Mouse (Mus musculus) C2C12 (cell line): ENCODE results near the gene Gse1.

Experiments
- CEBPB ChIP-seq: IDR thresholded peaks from one replicate; pipeline ENCODE4 v1.6.1; 2011; ENCODE audit warnings: low read depth, mild to moderate bottlenecking, control low read depth, moderate library complexity
- CTCF ChIP-seq: IDR thresholded peaks from one replicate; pipeline ENCODE4 v1.5.1; 2011; ENCODE audit not compliant: control insufficient read depth, insufficient read depth, insufficient read length
- FOSL1 ChIP-seq: IDR thresholded peaks from one replicate; pipeline ENCODE4 v1.8.0; 2011; ENCODE audit warnings: mild to moderate bottlenecking, low read length; ENCODE audit not compliant: poor library complexity, insufficient read depth, severe bottlenecking
- MYOD1 ChIP-seq: IDR thresholded peaks from one replicate; pipeline ENCODE4 v1.6.1; 2011; ENCODE audit warnings: low read depth; ENCODE audit not compliant: control insufficient read depth, insufficient read length
- MYOG ChIP-seq: IDR thresholded peaks from one replicate; pipeline ENCODE4 v1.6.1; 2011; ENCODE audit not compliant: control insufficient read depth, insufficient read length; ENCODE audit errors: extremely low read depth
- USF1 ChIP-seq: IDR thresholded peaks from one replicate; pipeline ENCODE4 v1.6.1; 2011; ENCODE audit warnings: low read depth, mild to moderate bottlenecking, control low read depth, moderate library complexity

DNA sequence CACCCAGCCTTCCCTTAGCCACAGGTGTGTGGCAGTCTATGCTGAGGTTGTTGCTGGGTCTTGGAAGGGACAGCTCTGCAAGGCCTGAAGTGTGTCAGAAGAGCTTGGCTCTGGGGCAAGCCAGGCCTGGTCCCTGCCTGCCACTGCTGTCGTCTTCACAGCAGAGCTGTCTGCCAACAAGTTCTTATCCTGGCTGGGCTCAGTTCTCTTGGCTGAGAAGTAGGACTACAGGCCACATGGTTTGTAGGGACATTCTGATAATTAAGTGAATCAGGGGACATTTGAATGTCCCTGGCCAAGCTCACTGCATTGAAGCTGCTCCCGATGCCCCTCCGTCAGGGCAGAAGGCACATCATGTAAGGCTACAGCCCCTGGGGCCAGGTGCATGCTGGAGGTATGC, 3.6 kb downstream of the Gse1 start:
- TF ChIP-seq CTCF = no peak
- TF ChIP-seq MYOD1 = no peak
- TF ChIP-seq MYOG = no peak
- no peak for TF ChIP-seq USF1
- no peak for TF ChIP-seq CEBPB
- TF ChIP-seq FOSL1 = no peak
